In genomic region chr6:31518338-31518698, GRCm38 (mm10) we compare ENCODE assay signal across 9 mouse cellular contexts. TPM values are rescaled to one million over a fixed set of nuclear protein-coding genes. Genes with fewer than 3 reads are reported as not detected.
A peak's percentile ranks its signal among the peaks of the same experiment; 100 is the strongest.
DNase-seq lines count a peak whose midpoint lies in the region; ATAC-seq lines count a peak whose summit lies in the region.
"Had no signal": no experiment of that assay in that cellular context is flagged by ENCODE, and none has a peak within 500 bp of the region (broad histone marks: within the 10 kb centered on the region; RNA-seq: fewer than 3 reads in every experiment).

No protein-coding gene starts in this region.

- no peaks in the 10 kb centered on the region for H3K27me3 ChIP-seq in kidney, embryonic 15.5 days
- H3K27me3 ChIP-seq in hindbrain, embryonic 12.5 days: no peaks in the 10 kb centered on the region

- H3K27ac ChIP-seq in kidney, embryonic 15.5 days: no peak overlapping the region
- H3K27ac ChIP-seq in hindbrain, embryonic 12.5 days: no peak overlapping the region

- H3K9ac ChIP-seq in kidney, embryonic 15.5 days: no peak overlapping the region
- no peak overlapping the region for H3K9ac ChIP-seq in hindbrain, embryonic 12.5 days

- H3K36me3 ChIP-seq in kidney, embryonic 15.5 days: peaks cover 17% of the 10 kb centered on the region
- peaks cover 4% of the 10 kb centered on the region; the same call in 1 of the 2 replicates for H3K36me3 ChIP-seq in hindbrain, embryonic 12.5 days

- 64% methylated on average over 2 of the region's 2 CpGs for WGBS in kidney, embryonic 15.5 days
- WGBS in hindbrain, embryonic 12.5 days: 87% methylated on average over 2 of the region's 2 CpGs

- no peaks in the 10 kb centered on the region for H3K9me3 ChIP-seq in kidney, embryonic 15.5 days (replicated peaks)
- H3K9me3 ChIP-seq in hindbrain, embryonic 12.5 days (replicated peaks): no peaks in the 10 kb centered on the region
- H3K9me3 ChIP-seq: G1E had no signal

- ATAC-seq in kidney, embryonic 15.5 days (replicated peaks; ENCODE audit: low FRiP score): no peak
- ATAC-seq in hematopoietic stem cell, adult 5-6 weeks (replicated peaks in 1 of 2; ENCODE audit: insufficient read depth in 1 of 2, low FRiP score in 2 of 2, low TSS enrichment in 1 of 2, low read depth in 1 of 2, poor library complexity in 2 of 2, severe bottlenecking in 2 of 2): peak; percentile 34 to 51; a peak in 3 of 4 replicates
- 0 out of 2 replicates have a peak, but pooled peaks have one; percentile 21 for ATAC-seq in megakaryocyte progenitor cell, adult 5-6 weeks (replicated peaks; ENCODE audit: poor library complexity)
- no peak for ATAC-seq in hindbrain, embryonic 12.5 days (ENCODE audit: low FRiP score)
- ATAC-seq in CD4-positive, CD25-positive, alpha-beta regulatory T cell, adult 4 months: no peak

- no peaks in the 10 kb centered on the region; the same call in none of the 2 replicates for H3K4me1 ChIP-seq in kidney, embryonic 15.5 days
- H3K4me1 ChIP-seq in hindbrain, embryonic 12.5 days: peaks cover 9% of the 10 kb centered on the region; the same call in 1 of the 2 replicates

- no peak overlapping the region for H3K4me2 ChIP-seq in kidney, embryonic 15.5 days
- H3K4me2 ChIP-seq in hindbrain, embryonic 12.5 days (replicated peaks): no peak overlapping the region

- H3K4me3 ChIP-seq in kidney, embryonic 15.5 days (replicated peaks): no peak overlapping the region
- H3K4me3 ChIP-seq in hindbrain, embryonic 12.5 days: no peak overlapping the region

- peak; percentile 23 for DNase-seq in kidney, adult 11 months
- DNase-seq in adrenal gland, postnatal 36 days: peak; percentile 70 to 75
- no peak for DNase-seq in ovary, postnatal 14 days (ENCODE audit: low spot score)

RNA-seq across cellular contexts. Expression of gene Podxl, which starts 45.5 kb away (rescaled TPM):
- polyA plus RNA-seq in kidney, embryonic 15.5 days (2015; fragmentation: Nextera tagmentation; extraction: Ambion mirVana): 62.1 and 65.3 TPM in 2 replicates
- 10 to 100 TPM; 39.4 to 59.5 TPM for total RNA-seq in adrenal gland, postnatal 36 days (2021)
- 0.69 and 2.5 TPM in 2 replicates for total RNA-seq in hematopoietic stem cell, adult 5-6 weeks (2017)
- 0.07 and 0.25 TPM in 2 replicates for total RNA-seq in megakaryocyte progenitor cell, adult 5-6 weeks (2015)
- 0.04 and 0.34 TPM in 2 replicates for total RNA-seq in megakaryocyte progenitor cell, adult 5-6 weeks (2017)
- polyA plus RNA-seq in hindbrain, embryonic 12.5 days (2016; fragmentation: Nextera tagmentation; extraction: Ambion mirVana): 15.6 and 15.7 TPM in 2 replicates
- polyA plus RNA-seq in CD4-positive, CD25-positive, alpha-beta regulatory T cell, adult 4 months (2017; shearing (Covaris generic)): not detected

Comparison
In these comparisons a context has a peak if more than half of its experiments do, and no peak if none do; other contexts are left out.
1. ATAC-seq: peak in hematopoietic stem cell, adult 5-6 weeks (2 of 2) and megakaryocyte progenitor cell, adult 5-6 weeks (single experiment); none in kidney, embryonic 15.5 days (single experiment), hindbrain, embryonic 12.5 days (single experiment) and CD4-positive, CD25-positive, alpha-beta regulatory T cell, adult 4 months (single experiment).
2. RNA of gene Podxl, which starts 45.5 kb away (total RNA-seq): 39.4 to 59.5 TPM in adrenal gland, postnatal 36 days; 0.69 to 2.5 TPM in hematopoietic stem cell, adult 5-6 weeks and 0.04 to 0.34 TPM in megakaryocyte progenitor cell, adult 5-6 weeks; every median in the first group is over 10 times any median in the second.